Mouse (Mus musculus): ENCODE measurements around the gene Sdf2l1.
"Not testable (repeated sequence)": the region's sequence is repeated elsewhere in the genome, so short reads cannot be mapped to it uniquely, and the experiment has no call there.

Sdf2l1 gene

GRCm38 (mm10) chr16:17132089-17132905 is at the start of gene Sdf2l1:
Gene Sdf2l1 (minus strand): TSS chr16:17132383.
- DNase-seq = peak; percentile 98

- no peak for DNase-seq
Measured at GRCm38 (mm10) chr16:17181382-17181781, 49.2 kb upstream of the Sdf2l1 start.

GRCm38 (mm10) chr16:17179706-17180105 is 47.5 kb upstream of the Sdf2l1 start:
- no peak for DNase-seq

GRCm38 (mm10) chr16:17177623-17178170 is 45.5 kb upstream of the Sdf2l1 start:
- no peak for DNase-seq

GRCm38 (mm10) chr16:17175765-17176164 is 43.6 kb upstream of the Sdf2l1 start:
- no peak for DNase-seq

GRCm38 (mm10) chr16:17168049-17168448 is 35.9 kb upstream of the Sdf2l1 start:
- DNase-seq = no peak

GRCm38 (mm10) chr16:17167179-17167578 is 35.0 kb upstream of the Sdf2l1 start:
- no peak for DNase-seq

GRCm38 (mm10) chr16:17165478-17165877 is 33.3 kb upstream of the Sdf2l1 start:
- not testable (repeated sequence) for DNase-seq

- no peak for DNase-seq
Measured at GRCm38 (mm10) chr16:17154346-17154745, 22.2 kb upstream of the Sdf2l1 start.

- no peak for DNase-seq
Measured at GRCm38 (mm10) chr16:17151874-17152273, 19.7 kb upstream of the Sdf2l1 start.

GRCm38 (mm10) chr16:17150520-17151258 is 18.5 kb upstream of the Sdf2l1 start:
- no peak for DNase-seq

- DNase-seq = no peak
Measured at GRCm38 (mm10) chr16:17148084-17148483, 15.9 kb upstream of the Sdf2l1 start.

- DNase-seq = no peak
Measured at GRCm38 (mm10) chr16:17147391-17147929, 15.3 kb upstream of the Sdf2l1 start.

- peak; percentile 84 for DNase-seq
Measured at GRCm38 (mm10) chr16:17146772-17147235, 14.6 kb upstream of the Sdf2l1 start, which contains the start of gene Ccdc116. Gene Ccdc116 (minus strand): TSS chr16:17147229.

- DNase-seq = no peak
Measured at GRCm38 (mm10) chr16:17144339-17144738, 12.2 kb upstream of the Sdf2l1 start, which contains the start of gene Ydjc. Gene Ydjc (plus strand): TSS chr16:17144621.

GRCm38 (mm10) chr16:17137355-17137754 is 5.2 kb upstream of the Sdf2l1 start:
- no peak for DNase-seq

GRCm38 (mm10) chr16:17132906-17133200 is 670 bp upstream of the Sdf2l1 start:
- DNase-seq = no peak

- no peak for DNase-seq
Measured at GRCm38 (mm10) chr16:17131191-17132088, 743 bp downstream of the Sdf2l1 start.

GRCm38 (mm10) chr16:17127292-17127691 is 4.9 kb downstream of the Sdf2l1 start:
- DNase-seq = no peak

GRCm38 (mm10) chr16:17124871-17125520 is 7.2 kb downstream of the Sdf2l1 start, which contains the start of gene 2610318N02Rik:
Gene 2610318N02Rik (minus strand): TSS chr16:17125167.
- DNase-seq = peak; percentile 64

GRCm38 (mm10) chr16:17124119-17124870 is 7.9 kb downstream of the Sdf2l1 start:
- no peak for DNase-seq

All from cerebellum, adult 9-10 months (tissue).